11 mouse cellular contexts compared by ENCODE assay signal in genomic region chr3:150435199-150435598, GRCm38 (mm10).
DNase-seq lines count a peak whose midpoint lies in the region; ATAC-seq and TF ChIP-seq lines count a peak whose summit lies in the region.
"Had no signal": no experiment of that assay in that cellular context is flagged by ENCODE, and none has a peak within 500 bp of the region (broad histone marks: within the 10 kb centered on the region; RNA-seq: fewer than 3 reads in every experiment).

No protein-coding gene starts in this region.

- H3K4me2 ChIP-seq in kidney, embryonic 14.5 days (replicated peaks; ENCODE audit: low read depth, low read length) = no peak overlapping the region
- H3K4me2 ChIP-seq: embryonic facial prominence, embryonic 12.5 days; liver, embryonic 13.5 days had no signal

- H3K9me3 ChIP-seq in kidney, embryonic 14.5 days (ENCODE audit: control insufficient read depth, low read length) = no peaks in the 10 kb centered on the region
- H3K9me3 ChIP-seq: embryonic facial prominence, embryonic 12.5 days; liver, embryonic 13.5 days had no signal

- peak; percentile 27 for TF ChIP-seq CTCF in Patski (IDR thresholded peaks at IDR 0.05)

- 76% methylated on average over 1 of the region's 1 CpGs for WGBS in kidney, embryonic 14.5 days

- in situ Hi-C loops in Patski (cut with MboI; ENCODE audit: low pct_unique_long_range_greater_than_20kb) = no loop called here

- H3K9ac ChIP-seq in kidney, embryonic 14.5 days (ENCODE audit: low read depth, low read length) = no peak overlapping the region
- H3K9ac ChIP-seq: embryonic facial prominence, embryonic 12.5 days; liver, embryonic 13.5 days had no signal

- POLR2A ChIA-PET in Patski (lab: Charles Lee) = no interaction called here

- CTCF ChIA-PET in Patski (lab: Charles Lee) = interaction anchor here (0.7 kb wide), 1 partner anchor 38 kb away, joined by 3 read pairs; no protein-coding TSS in a partner anchor

- no peak for ATAC-seq in kidney, embryonic 14.5 days (ENCODE audit: low FRiP score, low TSS enrichment)
- no peak for ATAC-seq in Patski

- H3K36me3 ChIP-seq in kidney, embryonic 14.5 days (ENCODE audit: control insufficient read depth, insufficient read depth, low read length) = no peaks in the 10 kb centered on the region
- H3K36me3 ChIP-seq: embryonic facial prominence, embryonic 12.5 days; liver, embryonic 13.5 days had no signal

- H3K27ac ChIP-seq in kidney, embryonic 14.5 days (ENCODE audit: low read depth, low read length) = no peak overlapping the region
- H3K27ac ChIP-seq: embryonic facial prominence, embryonic 12.5 days; liver, embryonic 13.5 days had no signal

- DNase-seq in kidney, adult 8-10 months = peak; percentile 4 to 5
- peak; percentile 28 for DNase-seq in 3T3-L1 (ENCODE audit: low read depth, low spot score)
- DNase-seq in Patski (ENCODE audit: low read depth, low spot score) = no peak
- DNase-seq in frontal cortex, postnatal 36 days (ENCODE audit: low spot score in 2 of 2) = peak; percentile 6 to 45
- no peak for DNase-seq in spleen, adult 18-20 months
- DNase-seq in spleen, postnatal 4 days (ENCODE audit: low spot score in 2 of 2) = no peak
- no peak for DNase-seq in thymus, postnatal 0 days (ENCODE audit: low spot score)
- DNase-seq: heart, postnatal 4 days; liver, embryonic 13.5 days had no signal

- no peak overlapping the region for H3K4me3 ChIP-seq in kidney, embryonic 14.5 days (ENCODE audit: low read length)
- H3K4me3 ChIP-seq: embryonic facial prominence, embryonic 12.5 days; liver, embryonic 13.5 days had no signal

- H3K4me1 ChIP-seq in kidney, embryonic 14.5 days (ENCODE audit: control insufficient read depth, insufficient read depth, low read length) = no peaks in the 10 kb centered on the region
- H3K4me1 ChIP-seq: embryonic facial prominence, embryonic 12.5 days; liver, embryonic 13.5 days had no signal

- no peaks in the 10 kb centered on the region for H3K27me3 ChIP-seq in kidney, embryonic 14.5 days (ENCODE audit: control insufficient read depth, insufficient read depth, low read length)
- no peaks in the 10 kb centered on the region for H3K27me3 ChIP-seq in Patski
- H3K27me3 ChIP-seq: embryonic facial prominence, embryonic 12.5 days; liver, embryonic 13.5 days had no signal

Comparison
In these comparisons a context has a peak if more than half of its experiments do, and no peak if none do; other contexts are left out.
1. DNase-seq: peak in kidney, adult 8-10 months (2 of 2), 3T3-L1 (single experiment) and frontal cortex, postnatal 36 days (2 of 2); none in Patski (single experiment), spleen, adult 18-20 months (0 of 2), spleen, postnatal 4 days (0 of 2) and thymus, postnatal 0 days (single experiment).